Mouse (Mus musculus) olfactory bulb, adult 2 months (tissue): ENCODE measurements around the gene Lrrc39.

Source experiments
- CTCF ChIP-seq: fragments of 200-500 bp; IDR thresholded peaks from 2 replicates; pipeline ENCODE4 v1.5.1; 2012; ENCODE audit warnings: low read depth, mild to moderate bottlenecking, low read length, moderate library complexity; ENCODE audit not compliant: insufficient read depth
- POLR2A ChIP-seq: fragments of 200-500 bp; IDR thresholded peaks from 2 replicates; pipeline ENCODE4 v1.6.1; 2012; ENCODE audit warnings: mild to moderate bottlenecking, low read depth, low read length, moderate library complexity; ENCODE audit not compliant: insufficient read depth

DNA sequence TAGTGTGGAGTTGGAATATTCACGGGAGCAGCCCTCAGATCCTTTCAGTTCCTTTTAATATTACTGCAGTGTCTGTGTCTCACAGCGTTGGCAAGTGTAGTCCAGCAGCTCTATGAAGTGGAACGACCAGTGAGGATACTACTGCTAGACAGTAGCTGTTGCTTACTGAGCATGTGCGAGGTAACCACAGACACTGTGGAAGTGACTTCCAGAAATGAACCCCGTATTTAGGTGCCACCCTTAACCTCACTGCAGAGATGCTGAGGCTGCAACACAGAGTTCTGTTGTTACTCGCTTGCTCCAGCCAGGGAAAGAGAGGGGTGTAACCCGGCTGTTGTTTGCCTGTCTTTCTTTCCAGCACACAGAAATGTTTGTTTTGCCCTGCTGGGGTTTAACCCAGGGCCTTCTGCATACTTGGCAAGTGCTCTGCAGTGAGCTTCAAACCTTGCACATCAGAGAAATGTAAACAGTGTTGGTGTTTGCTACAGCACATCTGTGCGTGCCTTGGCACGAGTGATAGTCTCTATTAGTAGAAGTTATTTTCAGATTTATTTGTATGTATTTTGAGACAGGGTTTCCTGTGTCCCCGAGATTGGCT is 51.6 kb downstream of the Lrrc39 start, which contains the start of gene Trmt13:
- TF ChIP-seq CTCF (no peak), POLR2A (no peak)
